Mouse (Mus musculus): ENCODE measurements around the gene Nr4a1. TPM values are rescaled to one million over a fixed set of nuclear protein-coding genes. Genes with fewer than 3 reads are reported as not detected.

Gene Nr4a1
- polyA plus RNA-seq, 2 experiments from 2014 or later, result 57.3 to 120 TPM

GRCm38 (mm10) chr15:101233641-101234275 lies 20.3 kb upstream of the Nr4a1 start:
- no peak for ATAC-seq

GRCm38 (mm10) chr15:101234611-101235341 lies 19.3 kb upstream of the Nr4a1 start:
- ATAC-seq, result no peak

GRCm38 (mm10) chr15:101235342-101235698 lies 18.7 kb upstream of the Nr4a1 start:
- no peak for ATAC-seq

GRCm38 (mm10) chr15:101235728-101236327 lies 18.2 kb upstream of the Nr4a1 start:
- no peak for ATAC-seq

GRCm38 (mm10) chr15:101236878-101237277 lies 17.2 kb upstream of the Nr4a1 start:
- ATAC-seq, result peak; percentile 62

GRCm38 (mm10) chr15:101238885-101239511 lies 15.1 kb upstream of the Nr4a1 start:
- ATAC-seq, result peak; percentile 42

GRCm38 (mm10) chr15:101239821-101240220 lies 14.2 kb upstream of the Nr4a1 start:
- no peak for ATAC-seq

GRCm38 (mm10) chr15:101240799-101241204 lies 13.3 kb upstream of the Nr4a1 start:
- peak; percentile 84 for ATAC-seq

GRCm38 (mm10) chr15:101241236-101241635 lies 12.8 kb upstream of the Nr4a1 start:
- ATAC-seq, result no peak

- no peak for ATAC-seq
These were observed 12.2 kb upstream of the Nr4a1 start for GRCm38 (mm10) chr15:101241853-101242252.

- ATAC-seq, result no peak
These were observed 11.4 kb upstream of the Nr4a1 start for GRCm38 (mm10) chr15:101242645-101243044.

GRCm38 (mm10) chr15:101244012-101244411 lies 10.1 kb upstream of the Nr4a1 start:
- ATAC-seq, result no peak

- ATAC-seq, result peak; percentile 91
These were observed 7.6 kb upstream of the Nr4a1 start for GRCm38 (mm10) chr15:101246231-101247154.

- ATAC-seq, result peak; percentile 36
These were observed 6.9 kb upstream of the Nr4a1 start for GRCm38 (mm10) chr15:101247155-101247498.

GRCm38 (mm10) chr15:101248029-101248710 lies 5.9 kb upstream of the Nr4a1 start:
- no peak for ATAC-seq

GRCm38 (mm10) chr15:101250220-101250800 lies 3.8 kb upstream of the Nr4a1 start:
- no peak for ATAC-seq

- no peak for ATAC-seq
These were observed 2.1 kb upstream of the Nr4a1 start for GRCm38 (mm10) chr15:101251930-101252329.

- ATAC-seq, result no peak
These were observed 1.5 kb upstream of the Nr4a1 start for GRCm38 (mm10) chr15:101252614-101253013.

- ATAC-seq, result no peak
These were observed 545 bp upstream of the Nr4a1 start for GRCm38 (mm10) chr15:101253563-101253885.

GRCm38 (mm10) chr15:101255842-101256462 lies 1.9 kb downstream of the Nr4a1 start:
- no peak for ATAC-seq

All from CD4-positive, CD25-positive, alpha-beta regulatory T cell, adult 4 months (primary cell).